In the genomic region with DNA sequence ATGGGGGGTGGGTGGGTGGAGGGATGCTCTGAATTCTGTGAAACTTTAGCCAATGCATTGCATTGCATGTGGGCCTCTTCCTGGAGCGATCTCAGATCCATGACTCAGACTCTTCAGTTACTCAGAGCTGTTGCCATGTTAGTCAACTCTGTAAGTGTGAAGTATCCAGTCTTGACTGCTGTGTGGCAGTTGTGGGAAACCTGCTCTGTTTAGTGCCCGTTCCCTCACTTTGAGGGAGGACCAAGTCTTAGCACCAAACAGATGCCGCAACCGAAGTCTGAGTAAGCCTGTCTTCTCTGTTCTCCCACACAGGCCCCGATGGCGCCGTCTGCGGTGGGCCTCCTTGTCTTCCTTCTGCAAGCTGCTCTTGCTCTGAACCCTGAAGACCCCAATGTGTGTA, we compare ENCODE assay signal across 25 mouse cellular contexts.
DNase-seq lines count a peak whose midpoint lies in the region; ATAC-seq lines count a peak whose summit lies in the region.
"Had no signal": no experiment of that assay in that cellular context is flagged by ENCODE, and none has a peak within 500 bp of the region (broad histone marks: within the 10 kb centered on the region; RNA-seq: fewer than 3 reads in every experiment).

No protein-coding gene starts in this region.

- H3K4me1 ChIP-seq in midbrain, embryonic 10.5 days, result peaks cover 6% of the 10 kb centered on the region; the same call in 1 of the 2 replicates
- no peaks in the 10 kb centered on the region for H3K4me1 ChIP-seq in kidney, embryonic 14.5 days (ENCODE audit: control insufficient read depth, insufficient read depth, low read length)
- H3K4me1 ChIP-seq: lung, embryonic 15.5 days; stomach, embryonic 15.5 days had no signal

- no peaks in the 10 kb centered on the region for H3K36me3 ChIP-seq in midbrain, embryonic 10.5 days
- H3K36me3 ChIP-seq in kidney, embryonic 14.5 days (ENCODE audit: control insufficient read depth, insufficient read depth, low read length), result no peaks in the 10 kb centered on the region
- H3K36me3 ChIP-seq: hindbrain, embryonic 13.5 days; limb, embryonic 15.5 days; lung, embryonic 15.5 days; stomach, embryonic 15.5 days had no signal

- H3K4me3 ChIP-seq in midbrain, embryonic 10.5 days, result no peak overlapping the region
- H3K4me3 ChIP-seq in kidney, embryonic 14.5 days (ENCODE audit: low read length), result no peak overlapping the region
- H3K4me3 ChIP-seq: forebrain, embryonic 13.5 days; heart, adult 2 months; hindbrain, embryonic 13.5 days; layer of hippocampus, adult 2 months; limb, embryonic 15.5 days; lung, embryonic 15.5 days; myocyte; stomach, embryonic 15.5 days had no signal

- no peak overlapping the region for H3K4me2 ChIP-seq in kidney, embryonic 14.5 days (replicated peaks; ENCODE audit: low read depth, low read length)
- H3K4me2 ChIP-seq: forebrain, embryonic 13.5 days; hindbrain, embryonic 13.5 days; limb, embryonic 15.5 days; lung, embryonic 15.5 days; stomach, embryonic 15.5 days had no signal

- 95% methylated on average over 8 of the region's 8 CpGs for WGBS in midbrain, embryonic 10.5 days
- 91% methylated on average over 8 of the region's 8 CpGs for WGBS in kidney, embryonic 14.5 days

- H3K9ac ChIP-seq in kidney, embryonic 14.5 days (ENCODE audit: low read depth, low read length), result no peak overlapping the region
- H3K9ac ChIP-seq: forebrain, embryonic 13.5 days; hindbrain, embryonic 13.5 days; limb, embryonic 15.5 days; liver, embryonic 14.5 days; lung, embryonic 15.5 days; stomach, embryonic 15.5 days had no signal

- peak; percentile 16 for DNase-seq in layer of hippocampus, adult 11-12 months (ENCODE audit: low spot score)
- no peak for DNase-seq in layer of hippocampus, adult 9-10 months (ENCODE audit: low spot score)
- peak; percentile 60 to 75 for DNase-seq in frontal cortex, adult 2 months (ENCODE audit: extremely low spot score in 1 of 2, low spot score in 1 of 2)
- DNase-seq in left cerebral cortex, postnatal 14 days (ENCODE audit: low spot score in 2 of 2), result peak; percentile 28 to 71
- peak; percentile 62 to 65 for DNase-seq in right cerebral cortex, postnatal 36 days (ENCODE audit: low spot score in 2 of 2)
- DNase-seq in midbrain, embryonic 10.5 days (ENCODE audit: low spot score), result no peak
- DNase-seq in natural killer cell, adult 2 months (ENCODE audit: low spot score in 2 of 2), result no peak
- DNase-seq: adrenal gland, postnatal 25 days; cerebellum, adult 9-10 months; gastrocnemius, postnatal 36 days; heart, adult 2 months; kidney, adult 18-20 months; kidney, postnatal 10 days; lung, postnatal 4 days; thymus, adult 2 months had no signal

- no peak overlapping the region for H3K27ac ChIP-seq in midbrain, embryonic 10.5 days (replicated peaks)
- no peak overlapping the region for H3K27ac ChIP-seq in kidney, embryonic 14.5 days (ENCODE audit: low read depth, low read length)
- H3K27ac ChIP-seq: forebrain, embryonic 13.5 days; heart, adult 2 months; hindbrain, embryonic 13.5 days; layer of hippocampus, adult 2 months; limb, embryonic 15.5 days; liver, embryonic 14.5 days; lung, embryonic 15.5 days; stomach, embryonic 15.5 days had no signal

- no peak for ATAC-seq in kidney, embryonic 14.5 days (ENCODE audit: low FRiP score, low TSS enrichment)
- ATAC-seq: forebrain, embryonic 13.5 days; midbrain, embryonic 16.5 days had no signal

- H3K9me3 ChIP-seq in midbrain, embryonic 10.5 days (replicated peaks), result no peaks in the 10 kb centered on the region
- no peaks in the 10 kb centered on the region for H3K9me3 ChIP-seq in kidney, embryonic 14.5 days (ENCODE audit: control insufficient read depth, low read length)
- H3K9me3 ChIP-seq: forebrain, embryonic 13.5 days; hindbrain, embryonic 13.5 days; limb, embryonic 15.5 days; lung, embryonic 15.5 days; stomach, embryonic 15.5 days had no signal

- intact Hi-C loops in left cerebral cortex, postnatal 14 days (cut with DNase I), result loop anchor here (10.0 kb wide), 1 partner anchor 106 kb away; no protein-coding TSS in a partner anchor

- no peaks in the 10 kb centered on the region for H3K27me3 ChIP-seq in midbrain, embryonic 10.5 days (ENCODE audit: low read depth, poor library complexity, severe bottlenecking)
- no peaks in the 10 kb centered on the region for H3K27me3 ChIP-seq in kidney, embryonic 14.5 days (ENCODE audit: control insufficient read depth, insufficient read depth, low read length)
- H3K27me3 ChIP-seq: forebrain, embryonic 13.5 days; limb, embryonic 15.5 days; lung, embryonic 15.5 days; stomach, embryonic 15.5 days had no signal

Comparison
In these comparisons a context has a peak if more than half of its experiments do, and no peak if none do; other contexts are left out.
1. DNase-seq: peak in layer of hippocampus, adult 11-12 months (single experiment), frontal cortex, adult 2 months (2 of 2), left cerebral cortex, postnatal 14 days (2 of 2) and right cerebral cortex, postnatal 36 days (2 of 2); none in layer of hippocampus, adult 9-10 months (single experiment), midbrain, embryonic 10.5 days (single experiment) and natural killer cell, adult 2 months (0 of 2).